Mouse (Mus musculus): ENCODE results near the gene Phc3.
"Not testable (repeated sequence)": the region's sequence is repeated elsewhere in the genome, so short reads cannot be mapped to it uniquely, and the experiment has no call there.

The Phc3 gene

DNA sequence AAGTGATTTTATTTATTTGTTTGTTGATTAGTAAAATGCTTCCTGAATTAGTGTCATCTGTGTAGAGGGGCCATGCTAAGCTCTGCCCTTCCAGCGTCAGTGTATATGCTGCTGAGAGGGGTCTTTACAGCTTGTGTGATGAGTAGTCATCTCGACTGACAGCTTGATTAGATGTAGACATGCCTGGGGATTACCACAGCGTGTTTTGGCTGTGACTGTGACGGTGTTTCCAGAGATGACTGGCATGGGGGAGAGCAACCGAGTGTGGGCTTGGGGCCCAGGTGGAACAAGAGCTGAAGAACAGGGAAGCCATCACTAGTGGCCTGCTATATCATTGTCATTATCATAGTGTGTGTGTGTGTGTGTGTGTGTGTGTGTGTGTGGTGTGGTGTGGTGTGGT lies 100.6 kb downstream of the Phc3 start:
- no peak for DNase-seq

DNA sequence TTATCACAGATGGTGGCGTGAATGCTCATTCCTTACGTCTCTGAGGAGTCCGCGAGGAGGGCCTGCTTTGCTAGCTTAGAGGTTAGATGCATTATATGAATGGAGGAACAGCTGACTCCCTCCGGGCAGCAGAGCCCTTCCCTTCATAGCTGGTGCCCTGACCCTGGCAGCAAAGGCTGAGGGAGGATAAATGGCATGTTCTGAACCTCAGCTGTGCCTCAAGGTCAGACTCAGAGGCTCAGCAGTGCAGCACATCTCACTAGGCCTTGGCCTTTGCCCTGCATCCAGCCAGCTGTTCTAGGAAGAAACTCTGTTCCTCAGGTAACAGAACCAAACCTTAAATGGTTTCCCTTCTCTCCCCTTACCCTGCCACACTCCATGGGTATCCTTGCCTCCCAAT lies 101.0 kb downstream of the Phc3 start:
- DNase-seq, result no peak

DNA sequence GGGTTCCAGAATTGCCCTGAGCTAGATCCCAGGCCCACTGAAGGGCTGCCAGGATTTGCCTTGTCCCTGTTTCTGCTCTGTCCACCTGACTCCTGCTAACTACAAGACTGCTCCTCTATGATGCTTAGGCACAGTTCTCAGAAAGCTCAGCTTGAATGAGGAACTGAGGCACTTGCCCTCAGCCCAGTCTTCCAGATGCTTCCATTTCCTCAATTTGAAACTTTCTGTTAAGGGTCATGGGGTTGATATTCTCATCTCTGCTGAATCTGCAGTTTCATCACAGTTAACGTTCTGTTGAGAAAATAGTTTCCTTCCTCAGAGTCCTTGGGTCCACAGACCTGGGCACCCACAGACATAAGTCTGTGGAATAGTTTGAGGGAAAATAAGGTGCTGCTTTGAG lies 104.6 kb downstream of the Phc3 start:
- no peak for DNase-seq

DNA sequence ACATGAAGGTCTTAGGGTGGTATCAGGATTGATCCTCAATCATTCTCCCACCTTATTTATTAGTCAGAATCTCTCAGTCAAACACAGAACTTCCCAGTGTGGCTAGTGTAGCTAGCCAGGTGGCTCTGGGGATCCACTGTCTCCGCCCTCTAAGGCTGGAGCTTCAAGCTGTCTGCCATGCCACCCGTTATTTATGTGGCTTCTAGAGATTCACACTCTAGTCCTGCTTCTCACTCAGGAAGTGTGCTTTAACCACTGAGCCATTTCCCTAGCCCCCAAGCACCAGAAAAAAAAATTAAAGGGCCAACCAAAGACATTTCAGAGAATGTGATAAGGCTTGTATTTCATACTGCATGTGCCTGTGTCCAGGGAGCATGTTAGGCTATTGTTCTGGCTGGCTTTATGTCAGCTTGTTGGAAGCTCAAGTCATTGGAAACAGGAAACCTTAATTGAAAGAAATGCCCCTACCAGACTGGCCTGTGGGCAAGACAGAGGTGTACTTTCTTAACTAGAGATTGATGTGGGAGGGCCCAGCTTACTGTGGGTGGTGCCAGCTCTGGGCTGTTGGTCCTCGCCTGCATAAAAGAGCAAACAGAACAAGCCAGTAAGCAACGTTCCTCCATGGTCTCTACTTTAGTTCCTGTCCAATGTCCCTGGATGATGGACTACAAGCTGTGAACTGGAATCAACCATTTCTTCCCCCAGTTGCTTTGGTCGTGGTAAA lies 105.3 kb downstream of the Phc3 start:
- no peak for DNase-seq

DNA sequence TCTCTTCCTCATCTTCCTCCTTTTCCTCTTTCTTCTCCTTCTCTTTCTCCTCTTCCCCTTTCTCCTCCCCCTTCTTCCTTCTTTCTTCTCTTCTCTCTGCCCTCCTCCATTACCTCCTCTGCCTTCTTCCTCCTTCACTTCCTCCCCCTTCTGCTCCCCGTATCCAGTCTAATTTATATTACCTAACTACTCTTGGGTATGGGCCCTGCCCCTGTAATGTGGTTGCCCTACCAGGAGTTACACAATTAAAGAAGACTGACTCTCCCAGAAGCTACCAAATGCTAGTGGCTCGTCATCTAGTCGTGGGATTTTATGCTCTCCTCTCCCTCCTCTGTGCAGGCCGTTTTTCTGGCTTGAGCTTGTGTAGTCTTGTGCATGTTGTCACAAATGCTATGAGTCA lies 108.5 kb downstream of the Phc3 start:
- no peak for DNase-seq

DNA sequence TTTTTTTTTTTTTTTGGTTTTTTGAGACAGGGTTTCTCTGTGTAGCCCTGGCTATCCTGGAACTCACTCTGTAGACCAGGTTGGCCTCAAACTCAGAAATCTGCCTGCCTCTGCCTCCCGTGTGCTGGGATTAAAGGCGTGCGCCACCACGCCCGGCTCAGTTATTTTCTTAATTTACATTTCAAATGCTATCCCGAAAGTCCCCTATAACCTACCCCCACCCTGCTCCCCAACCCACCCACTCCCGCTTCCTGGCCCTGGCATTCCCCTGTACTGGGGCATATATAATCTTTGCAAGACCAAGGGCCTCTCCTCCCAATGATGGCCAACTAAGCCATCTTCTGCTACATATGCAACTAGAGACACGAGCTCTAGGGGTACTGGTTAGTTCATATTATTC lies 109.6 kb downstream of the Phc3 start:
- DNase-seq, result not testable (repeated sequence)

DNA sequence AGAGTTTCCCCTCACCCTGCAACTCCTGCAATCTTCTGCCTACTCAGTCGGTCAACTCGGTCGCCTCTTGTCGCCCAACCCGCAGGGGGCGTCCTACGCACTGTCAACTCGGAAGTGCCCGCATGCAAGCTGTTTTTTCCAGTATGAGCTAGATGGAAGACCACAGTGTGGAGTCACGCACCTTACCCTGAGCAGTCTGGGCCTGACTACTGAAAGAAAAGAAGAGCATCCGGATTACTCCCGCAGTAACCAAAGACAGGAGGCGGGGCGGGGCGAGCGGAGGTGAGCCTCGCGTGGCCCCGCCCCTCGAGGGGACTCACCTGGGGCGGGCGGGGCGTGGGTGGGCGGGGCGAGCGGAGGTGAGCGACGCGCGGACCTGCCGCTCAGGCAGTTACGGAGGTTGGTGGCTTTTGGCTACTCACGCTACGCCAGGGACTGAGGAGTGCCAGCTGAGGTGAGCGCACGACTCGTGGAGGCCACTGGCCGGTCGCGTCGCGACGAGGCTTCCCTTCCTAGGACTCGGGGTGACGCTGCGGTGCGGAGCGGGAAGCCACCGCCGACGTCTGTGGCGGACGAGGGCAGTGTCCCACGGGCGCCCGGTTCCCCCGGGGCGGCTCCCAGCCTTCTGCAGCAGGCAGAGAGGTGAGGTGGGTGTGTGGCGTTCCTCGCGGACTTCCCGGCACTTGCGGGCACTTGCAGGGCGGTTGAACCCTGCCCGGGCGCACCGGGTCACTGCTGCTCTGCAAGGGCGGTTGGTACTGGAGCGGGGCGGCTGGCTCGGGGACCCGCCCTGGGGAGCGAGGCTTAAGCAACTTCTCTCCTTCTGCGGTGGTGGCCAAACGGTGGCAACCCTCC lies 113.4 kb downstream of the Phc3 start, which contains the start of gene Gpr160:
Gene Gpr160, plus strand, starts transcription at position 347 of the 855 bp plus-strand sequence.
- DNase-seq, result peak; percentile 87

DNA sequence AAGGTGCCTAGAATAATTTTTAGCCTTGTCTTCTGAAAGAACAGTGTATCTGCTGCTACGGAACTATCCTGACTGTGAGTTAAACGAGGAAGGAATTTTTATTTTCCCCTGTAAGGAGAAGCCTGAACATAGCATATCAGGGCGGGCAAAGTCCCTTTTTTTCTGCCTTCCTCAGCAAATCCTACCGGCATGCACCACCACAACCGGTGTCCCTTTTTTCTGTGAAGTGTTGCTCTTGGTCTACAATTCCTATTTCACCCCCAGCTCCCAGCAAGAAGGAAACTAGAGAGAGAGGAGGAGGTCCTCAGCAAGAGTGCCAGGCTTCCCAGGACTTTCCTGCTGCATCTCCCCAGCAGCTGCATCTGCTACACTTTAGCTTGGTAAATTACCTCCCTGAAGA lies 115.6 kb downstream of the Phc3 start:
- DNase-seq, result no peak

DNA sequence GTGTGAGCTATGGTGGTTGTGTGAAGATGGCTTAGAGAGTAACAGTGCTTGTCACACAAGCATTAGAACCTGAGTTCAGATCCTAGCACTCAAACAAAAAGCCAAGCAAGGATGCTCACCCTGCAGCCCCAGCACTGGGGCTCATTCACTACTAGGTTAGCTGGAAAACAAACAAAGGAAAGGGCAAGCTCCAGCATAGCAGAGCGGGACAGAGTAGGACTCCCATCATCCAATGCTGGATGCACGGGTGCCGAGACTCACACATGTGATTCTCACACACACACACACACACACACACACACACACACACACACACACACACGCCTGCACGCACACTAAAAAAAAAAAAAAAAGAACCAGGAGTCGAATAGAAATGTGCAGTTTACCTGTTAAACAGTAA lies 117.8 kb downstream of the Phc3 start:
- DNase-seq, result no peak

Measured in thymus, postnatal 4 days (tissue).